Mouse (Mus musculus) A20 (cell line): ENCODE data around the gene Ankmy2.
A peak's percentile ranks its signal among the peaks of the same experiment; 100 is the strongest.

Experiments
- DNase-seq: peaks from one replicate; pipeline ENCODE4 v3.0.0-alpha.2; 2011; ENCODE audit warnings: low read depth, low spot score

The Ankmy2 gene

GRCm38 (mm10) chr12:36156637-36157303 is at the start of gene Ankmy2:
TSS of gene Ankmy2 (plus strand) at chr12:36157114.
- peak; percentile 97 for DNase-seq

GRCm38 (mm10) chr12:36108442-36108841 is 48.5 kb upstream of the Ankmy2 start:
- no peak for DNase-seq

GRCm38 (mm10) chr12:36110457-36110856 is 46.5 kb upstream of the Ankmy2 start:
- DNase-seq, result no peak

GRCm38 (mm10) chr12:36111110-36111509 is 45.8 kb upstream of the Ankmy2 start:
- DNase-seq, result no peak

- no peak for DNase-seq
Observed at GRCm38 (mm10) chr12:36112081-36112480, 44.8 kb upstream of the Ankmy2 start.

- no peak for DNase-seq
Observed at GRCm38 (mm10) chr12:36117161-36117560, 39.8 kb upstream of the Ankmy2 start.

GRCm38 (mm10) chr12:36119244-36119643 is 37.7 kb upstream of the Ankmy2 start:
- DNase-seq, result peak; percentile 8

- peak; percentile 74 for DNase-seq
Observed at GRCm38 (mm10) chr12:36126049-36126448, 30.9 kb upstream of the Ankmy2 start.

- DNase-seq, result no peak
Observed at GRCm38 (mm10) chr12:36129826-36130225, 27.1 kb upstream of the Ankmy2 start.

- no peak for DNase-seq
Observed at GRCm38 (mm10) chr12:36132254-36132653, 24.7 kb upstream of the Ankmy2 start.

- no peak for DNase-seq
Observed at GRCm38 (mm10) chr12:36132668-36133067, 24.2 kb upstream of the Ankmy2 start.

GRCm38 (mm10) chr12:36133547-36133946 is 23.4 kb upstream of the Ankmy2 start:
- no peak for DNase-seq

- no peak for DNase-seq
Observed at GRCm38 (mm10) chr12:36134111-36134510, 22.8 kb upstream of the Ankmy2 start.

- DNase-seq, result no peak
Observed at GRCm38 (mm10) chr12:36135409-36135808, 21.5 kb upstream of the Ankmy2 start.

GRCm38 (mm10) chr12:36136285-36136684 is 20.6 kb upstream of the Ankmy2 start:
- no peak for DNase-seq

- no peak for DNase-seq
Observed at GRCm38 (mm10) chr12:36137192-36137591, 19.7 kb upstream of the Ankmy2 start.

GRCm38 (mm10) chr12:36140401-36140800 is 16.5 kb upstream of the Ankmy2 start:
- DNase-seq, result no peak

GRCm38 (mm10) chr12:36146230-36147011 is 10.5 kb upstream of the Ankmy2 start:
- DNase-seq, result peak; percentile 37

GRCm38 (mm10) chr12:36150265-36150664 is 6.6 kb upstream of the Ankmy2 start:
- no peak for DNase-seq

GRCm38 (mm10) chr12:36150737-36151136 is 6.2 kb upstream of the Ankmy2 start:
- DNase-seq, result no peak

- peak; percentile 58 for DNase-seq
Observed at GRCm38 (mm10) chr12:36155141-36155641, 1.7 kb upstream of the Ankmy2 start.

- DNase-seq, result no peak
Observed at GRCm38 (mm10) chr12:36156101-36156636, 745 bp upstream of the Ankmy2 start.

GRCm38 (mm10) chr12:36157304-36157637 is 357 bp downstream of the Ankmy2 start:
- no peak for DNase-seq
